In genomic region chr2:129407596-129407995, GRCm38 (mm10) we compare ENCODE assay signal across 29 mouse cellular contexts. TPM values are rescaled to one million over a fixed set of nuclear protein-coding genes. Genes with fewer than 3 reads are reported as not detected.
"Had no signal": no experiment of that assay in that cellular context is flagged by ENCODE, and none has a peak within 500 bp of the region (broad histone marks: within the 10 kb centered on the region; RNA-seq: fewer than 3 reads in every experiment).

No protein-coding gene starts in this region.

- DNase-seq: forebrain, postnatal 0 days; gastrocnemius, postnatal 14 days; gastrocnemius, postnatal 36 days; heart, adult 18-20 months; heart, postnatal 10 days; heart, postnatal 4 days; kidney, adult 18-20 months; kidney, adult 8-10 months; kidney, postnatal 10 days; kidney, postnatal 25 days; kidney, postnatal 4 days; layer of hippocampus, postnatal 36 days; left cerebral cortex, postnatal 4 days had no signal

- H3K36me3 ChIP-seq: heart, embryonic 10.5 days; heart, embryonic 12.5 days; hindbrain, embryonic 10.5 days; hindbrain, embryonic 12.5 days; intestine, embryonic 15.5 days; limb, embryonic 13.5 days; limb, embryonic 15.5 days had no signal

- H3K4me2 ChIP-seq: heart, embryonic 12.5 days; hindbrain, embryonic 12.5 days; hindbrain, embryonic 14.5 days; intestine, embryonic 15.5 days; limb, embryonic 13.5 days; limb, embryonic 15.5 days had no signal

- H3K9me3 ChIP-seq: heart, embryonic 10.5 days; heart, embryonic 12.5 days; hindbrain, embryonic 10.5 days; hindbrain, embryonic 12.5 days; intestine, embryonic 15.5 days; limb, embryonic 13.5 days; limb, embryonic 15.5 days had no signal

- ATAC-seq: inflammation-experienced regulatory T-cells, adult 6 months; intestine, embryonic 15.5 days; intestine, postnatal 0 days had no signal

- H3K27ac ChIP-seq: hindbrain, embryonic 10.5 days; hindbrain, embryonic 12.5 days; hindbrain, embryonic 14.5 days; intestine, embryonic 15.5 days; layer of hippocampus, adult 2 months; limb, embryonic 13.5 days; limb, embryonic 15.5 days had no signal

- H3K27me3 ChIP-seq: heart, embryonic 12.5 days; hindbrain, embryonic 12.5 days; intestine, embryonic 15.5 days; limb, embryonic 13.5 days; limb, embryonic 15.5 days had no signal

- H3K4me3 ChIP-seq: heart, embryonic 10.5 days; heart, embryonic 12.5 days; hindbrain, embryonic 10.5 days; hindbrain, embryonic 12.5 days; intestine, embryonic 15.5 days; layer of hippocampus, adult 2 months; limb, embryonic 13.5 days; limb, embryonic 15.5 days had no signal

- H3K4me1 ChIP-seq: hindbrain, embryonic 10.5 days; hindbrain, embryonic 12.5 days; intestine, embryonic 15.5 days; limb, embryonic 13.5 days; limb, embryonic 15.5 days had no signal

- H3K9ac ChIP-seq: forebrain, postnatal 0 days; heart, embryonic 12.5 days; hindbrain, embryonic 12.5 days; hindbrain, embryonic 14.5 days; intestine, embryonic 15.5 days; limb, embryonic 13.5 days; limb, embryonic 15.5 days had no signal

RNA-seq across cellular contexts. Expression of gene Il1b, which starts 36.7 kb away (rescaled TPM):
- total RNA-seq: forebrain, postnatal 0 days; gastrocnemius, adult 8-10 months; gastrocnemius, postnatal 14 days; gastrocnemius, postnatal 36 days; heart, postnatal 25 days; layer of hippocampus, adult 2 months; layer of hippocampus, postnatal 10 days; layer of hippocampus, postnatal 36 days had no signal
- polyA plus RNA-seq: heart, embryonic 10.5 days; hindbrain, embryonic 10.5 days; hindbrain, embryonic 12.5 days; hindbrain, embryonic 14.5 days; hindbrain, embryonic 16.5 days; kidney, embryonic 14.5 days had no signal
